Mouse (Mus musculus) lung, embryonic 16.5 days (tissue): ENCODE data around the gene Nbas. TPM values are rescaled to one million over a fixed set of nuclear protein-coding genes. Genes with fewer than 3 reads are reported as not detected.

Experiments
- ATAC-seq: fragments of 200-750 bp; cut with Nextera tagmentation; 2 replicates; pipeline ENCODE4 v1.8.0; 2017; ENCODE audit warnings: low read depth, mild to moderate bottlenecking, moderate library complexity
- H3K27ac ChIP-seq: fragments of 300-500 bp; sonication (generic); 2 replicates; pipeline ENCODE4 v1.5.1; 2014; ENCODE audit warnings: mild to moderate bottlenecking, control low read depth, low read length
- H3K27me3 ChIP-seq: fragments of 300-500 bp; sonication (generic); 2 replicates; pipeline ENCODE4 v1.6.1; 2014; ENCODE audit warnings: low read depth, low read length, mixed read lengths; ENCODE audit not compliant: control insufficient read depth, insufficient read depth
- H3K36me3 ChIP-seq: fragments of 300-500 bp; sonication (generic); 2 replicates; pipeline ENCODE4 v1.6.1; 2014; ENCODE audit warnings: low read length; ENCODE audit not compliant: control insufficient read depth, insufficient read depth
- H3K4me1 ChIP-seq: fragments of 300-500 bp; sonication (generic); replicated peaks from 2 replicates; pipeline ENCODE4 v1.6.1; 2014; ENCODE audit warnings: low read length, mixed read lengths; ENCODE audit not compliant: control insufficient read depth, insufficient read depth
- H3K4me2 ChIP-seq: fragments of 300-500 bp; sonication (generic); 2 replicates; pipeline ENCODE4 v1.6.1; 2014; ENCODE audit warnings: low read depth, low read length, control low read depth
- H3K4me3 ChIP-seq: fragments of 300-500 bp; sonication (generic); 2 replicates; pipeline ENCODE4 v1.5.1; 2014; ENCODE audit warnings: mild to moderate bottlenecking, low read length, control low read depth
- H3K9ac ChIP-seq: fragments of 300-500 bp; sonication (generic); 2 replicates; pipeline ENCODE4 v1.6.1; 2014; ENCODE audit warnings: low read length, control low read depth
- H3K9me3 ChIP-seq: fragments of 300-500 bp; sonication (generic); 2 replicates; pipeline ENCODE4 v1.6.1; 2016; ENCODE audit warnings: low read length; ENCODE audit not compliant: control insufficient read depth
- WGBS: fragments of 180-500 bp; shearing (Covaris S2); extraction: QIAGEN DNeasy Blood & Tissue Kit; methylation state at CpG from one replicate; pipeline ENCODE4 v1.1.7; 2014; 5-methylcytosine and 5-hydroxymethylcytosine counted together
- polyA plus RNA-seq: library from polyadenylated mRNA; unstranded; fragments of >200 nt; fragmentation: Nextera tagmentation; extraction: Ambion mirVana; gene quantifications from 2 replicates; pipeline ENCODE4 v1.2.1, GENCODE M21; 2015

The Nbas gene
- polyA plus RNA-seq, 1 experiment from 2014 or later: 12.6 TPM

GRCm38 (mm10) chr12:13358849-13359248 is 89.9 kb downstream of the Nbas start:
- no peaks in the 10 kb centered on the region; the same call in 1 of the 2 replicates for H3K4me1 ChIP-seq
- WGBS: 62% methylated on average over 4 of the region's 4 CpGs
- H3K36me3 ChIP-seq: peaks cover 7% of the 10 kb centered on the region; the same call in 1 of the 2 replicates
- H3K27me3 ChIP-seq: no peaks in the 10 kb centered on the region
- no peak overlapping the region for H3K4me3 ChIP-seq
- H3K9ac ChIP-seq: no peak overlapping the region
- H3K9me3 ChIP-seq: no peaks in the 10 kb centered on the region
- ATAC-seq: no peak
- no peak overlapping the region for H3K27ac ChIP-seq
- no peak overlapping the region for H3K4me2 ChIP-seq

DNA sequence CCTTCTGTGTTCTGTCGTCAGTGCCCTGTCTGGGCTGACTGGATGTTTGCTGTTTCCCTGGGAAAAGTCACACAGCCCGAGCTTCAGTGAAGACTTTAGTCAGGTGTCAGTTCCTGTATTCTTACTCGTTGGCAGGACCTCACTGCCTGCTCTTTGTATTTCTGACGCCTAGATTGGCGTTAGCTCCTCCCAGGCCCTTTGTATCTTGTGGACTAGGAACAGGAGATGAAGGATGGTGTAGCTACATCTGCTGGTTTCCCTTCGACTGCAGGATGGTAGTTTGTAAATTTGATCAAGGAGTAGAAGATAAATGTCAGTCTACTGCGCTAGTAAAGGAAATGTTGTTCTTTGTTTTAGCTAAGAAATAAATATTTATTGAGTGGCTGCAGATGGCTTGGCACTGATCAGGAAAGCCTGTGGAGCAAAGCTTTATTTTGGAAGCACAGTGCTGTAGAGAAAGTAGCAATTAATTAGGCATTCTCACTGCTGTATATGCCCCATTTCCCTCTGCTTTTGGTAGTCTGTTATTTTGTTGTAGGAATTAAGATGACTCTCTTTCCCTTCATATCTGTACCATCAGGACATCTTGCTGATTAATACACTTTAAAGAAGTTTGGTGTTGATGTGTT is 91.4 kb downstream of the Nbas start:
- H3K9me3 ChIP-seq: no peaks in the 10 kb centered on the region
- H3K27me3 ChIP-seq: no peaks in the 10 kb centered on the region
- ATAC-seq: peak; percentile 51
- 17% methylated on average over 7 of the region's 7 CpGs for WGBS
- no peak overlapping the region for H3K9ac ChIP-seq
- H3K4me1 ChIP-seq: no peaks in the 10 kb centered on the region; the same call in 1 of the 2 replicates
- H3K27ac ChIP-seq: no peak overlapping the region
- H3K4me2 ChIP-seq: no peak overlapping the region
- H3K36me3 ChIP-seq: peaks cover 7% of the 10 kb centered on the region; the same call in 1 of the 2 replicates
- no peak overlapping the region for H3K4me3 ChIP-seq

DNA sequence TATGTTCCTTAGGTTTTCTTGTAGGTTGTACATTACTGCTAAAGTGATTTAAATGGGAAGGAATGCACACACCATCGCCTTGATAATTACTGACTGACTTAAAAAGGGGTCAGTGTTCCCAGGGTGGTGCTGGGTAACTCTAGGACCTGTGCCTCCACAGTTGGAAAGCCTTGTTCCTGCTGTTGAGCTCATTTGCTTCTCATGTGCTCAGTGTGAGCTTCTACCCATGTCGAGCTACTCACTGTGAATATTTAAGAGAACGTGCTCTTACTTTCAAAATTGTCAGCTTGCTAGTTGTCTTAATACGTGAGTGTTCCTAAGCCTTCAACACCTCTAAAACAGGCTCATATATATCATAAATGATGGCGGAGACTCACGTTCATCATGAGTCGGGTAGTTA is 112.6 kb downstream of the Nbas start:
- H3K4me1 ChIP-seq: no peaks in the 10 kb centered on the region
- no peak overlapping the region for H3K9ac ChIP-seq
- H3K4me2 ChIP-seq: no peak overlapping the region
- WGBS: 86% methylated on average over 7 of the region's 7 CpGs
- H3K27ac ChIP-seq: no peak overlapping the region
- H3K27me3 ChIP-seq: no peaks in the 10 kb centered on the region
- H3K4me3 ChIP-seq: no peak overlapping the region
- no peak for ATAC-seq
- no peaks in the 10 kb centered on the region for H3K9me3 ChIP-seq
- 0 out of 2 replicates have a peak, but pooled peaks cover 2% of the 10 kb centered on the region for H3K36me3 ChIP-seq

- H3K9me3 ChIP-seq: no peaks in the 10 kb centered on the region
- H3K4me1 ChIP-seq: no peaks in the 10 kb centered on the region
- ATAC-seq: no peak
- no peak overlapping the region for H3K27ac ChIP-seq
- no peak overlapping the region for H3K9ac ChIP-seq
- H3K36me3 ChIP-seq: 0 out of 2 replicates have a peak, but pooled peaks cover 2% of the 10 kb centered on the region
- no peaks in the 10 kb centered on the region for H3K27me3 ChIP-seq
- H3K4me3 ChIP-seq: no peak overlapping the region
- no peak overlapping the region for H3K4me2 ChIP-seq
These were observed 113.1 kb downstream of the Nbas start for GRCm38 (mm10) chr12:13382046-13382445.

GRCm38 (mm10) chr12:13389644-13390043 is 120.7 kb downstream of the Nbas start:
- Histone ChIP-seq H3K9ac (no peak overlapping the region), H3K27ac (no peak overlapping the region), H3K4me3 (no peak overlapping the region), H3K4me2 (no peak overlapping the region), H3K4me1 (no peaks in the 10 kb centered on the region), H3K36me3 (peaks cover 4% of the 10 kb centered on the region), H3K9me3 (no peaks in the 10 kb centered on the region), H3K27me3 (no peaks in the 10 kb centered on the region)
- 56% methylated on average over 1 of the region's 1 CpGs for WGBS
- ATAC-seq: no peak

- Histone ChIP-seq H3K27ac (no peak overlapping the region), H3K4me2 (no peak overlapping the region), H3K27me3 (no peaks in the 10 kb centered on the region), H3K4me1 (no peaks in the 10 kb centered on the region), H3K4me3 (no peak overlapping the region), H3K9me3 (no peaks in the 10 kb centered on the region), H3K9ac (no peak overlapping the region), H3K36me3 (no peaks in the 10 kb centered on the region)
- ATAC-seq: no peak
These were observed 141.3 kb downstream of the Nbas start for GRCm38 (mm10) chr12:13410191-13410590.

DNA sequence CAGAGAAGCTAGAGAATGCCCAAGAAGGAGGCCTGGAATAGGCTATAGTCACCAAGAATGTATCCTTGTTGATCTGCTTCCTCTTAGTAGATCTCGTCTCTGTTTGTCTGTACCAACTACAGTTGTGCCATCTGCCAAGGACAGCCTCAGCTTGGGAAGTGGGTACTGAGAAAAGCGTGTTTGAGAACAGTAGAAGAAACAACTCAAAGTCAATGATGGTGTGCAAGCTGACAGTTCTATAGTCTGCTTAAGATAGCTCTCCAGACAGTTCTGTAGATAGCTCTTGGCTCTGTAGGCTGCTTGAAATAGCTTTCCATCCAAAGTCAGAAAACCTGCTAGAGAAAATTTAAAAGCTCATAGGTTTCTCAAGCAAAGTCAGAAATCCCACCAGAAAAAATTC is 149.7 kb downstream of the Nbas start:
- no peaks in the 10 kb centered on the region for H3K27me3 ChIP-seq
- WGBS: 86% methylated on average over 2 of the region's 2 CpGs
- H3K4me3 ChIP-seq: no peak overlapping the region
- H3K36me3 ChIP-seq: no peaks in the 10 kb centered on the region
- no peak overlapping the region for H3K9ac ChIP-seq
- no peak for ATAC-seq
- no peaks in the 10 kb centered on the region for H3K4me1 ChIP-seq
- H3K4me2 ChIP-seq: no peak overlapping the region
- no peaks in the 10 kb centered on the region for H3K9me3 ChIP-seq
- no peak overlapping the region for H3K27ac ChIP-seq

GRCm38 (mm10) chr12:13430219-13430618 is 161.3 kb downstream of the Nbas start:
- Histone ChIP-seq H3K4me2 (no peak overlapping the region), H3K36me3 (peaks cover 2% of the 10 kb centered on the region; the same call in 1 of the 2 replicates), H3K27me3 (no peaks in the 10 kb centered on the region), H3K4me1 (no peaks in the 10 kb centered on the region), H3K9me3 (no peaks in the 10 kb centered on the region), H3K27ac (no peak overlapping the region), H3K9ac (no peak overlapping the region), H3K4me3 (no peak overlapping the region)
- WGBS: 56% methylated on average over 1 of the region's 1 CpGs
- ATAC-seq: no peak

GRCm38 (mm10) chr12:13444653-13445431 is 175.9 kb downstream of the Nbas start:
- H3K4me1 ChIP-seq: peaks cover 10% of the 10 kb centered on the region; the same call in 1 of the 2 replicates
- 0 out of 2 replicates have a peak overlapping the region, but pooled peaks have one; percentile 20 for H3K27ac ChIP-seq
- H3K4me2 ChIP-seq: no peak overlapping the region
- no peak overlapping the region for H3K4me3 ChIP-seq
- no peak overlapping the region for H3K9ac ChIP-seq
- no peaks in the 10 kb centered on the region for H3K36me3 ChIP-seq
- no peak for ATAC-seq
- 55% methylated on average over 4 of the region's 4 CpGs for WGBS
- no peaks in the 10 kb centered on the region for H3K27me3 ChIP-seq
- no peaks in the 10 kb centered on the region for H3K9me3 ChIP-seq
